Mouse (Mus musculus): Measurements from ENCODE around the gene Panx1. TPM values are rescaled to one million over a fixed set of nuclear protein-coding genes. Genes with fewer than 3 reads are reported as not detected.

The Panx1 gene
- total RNA-seq (2015; ENCODE audit: low replicate concordance) (0.42 and 0.77 TPM in 2 replicates), total RNA-seq (2017; ENCODE audit: low replicate concordance) (0.42 and 1.3 TPM in 2 replicates)

DNA sequence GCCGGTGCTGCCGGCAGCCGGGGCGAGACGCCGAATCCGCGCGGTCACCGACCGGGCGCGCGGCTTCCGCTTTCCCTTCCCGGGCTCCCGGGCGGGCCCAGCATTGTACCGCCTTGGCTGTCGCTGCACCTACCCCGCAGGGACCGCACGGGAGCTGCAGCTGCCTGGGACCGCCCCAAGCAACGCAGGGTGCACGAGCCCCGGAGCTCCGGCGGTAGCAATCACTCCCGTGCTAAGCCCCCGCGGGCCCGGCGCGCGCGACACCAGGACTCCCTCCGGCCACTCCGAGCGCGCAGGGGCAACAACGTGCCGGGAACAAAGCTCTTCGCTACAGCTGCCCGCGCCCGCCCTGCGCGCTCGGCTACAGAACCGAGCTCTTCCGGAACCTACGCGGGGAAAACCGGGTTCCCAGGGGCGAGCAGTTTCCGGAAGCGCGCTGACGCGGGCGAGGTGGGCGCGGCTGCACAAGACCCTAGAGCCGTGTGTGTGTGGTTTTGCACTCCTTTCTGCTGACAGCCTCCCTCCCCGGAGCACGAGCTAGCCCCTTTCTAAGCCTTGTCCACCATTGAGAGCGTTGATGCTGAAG is at the start of gene Panx1:
TSS of gene Panx1 (minus strand) at position 395 of the 586 bp plus-strand sequence.
- ATAC-seq (replicated peaks; ENCODE audit: low FRiP score, poor library complexity, severe bottlenecking) = no peak

DNA sequence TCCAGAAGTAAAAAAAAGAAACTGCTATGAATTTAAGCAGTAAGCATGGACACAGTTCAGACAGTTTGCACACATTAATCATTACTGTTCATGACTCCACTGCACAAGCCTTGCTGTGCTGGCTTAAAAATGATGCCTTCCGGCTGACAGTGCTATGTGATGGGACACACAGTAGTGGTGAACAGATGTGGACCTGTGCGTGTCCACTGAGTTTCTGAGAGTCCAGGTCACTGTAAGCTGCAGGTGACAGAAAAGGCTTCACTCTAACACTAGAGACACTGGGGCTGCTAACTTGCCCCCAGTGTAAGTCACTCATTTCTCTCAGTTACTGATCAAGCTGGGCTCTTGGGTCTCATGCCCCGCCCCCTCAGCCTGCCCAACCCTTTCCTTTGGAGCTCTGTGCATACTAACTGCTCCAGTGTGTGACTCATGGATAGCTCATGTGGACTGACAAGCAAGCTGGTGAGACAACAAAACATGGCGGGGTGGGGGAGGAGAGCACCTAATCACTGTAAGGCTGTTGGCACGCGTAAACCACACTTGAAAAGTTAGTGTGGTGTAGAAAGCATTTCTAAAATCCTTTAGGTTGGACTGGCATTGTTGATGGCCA is 23.5 kb upstream of the Panx1 start:
- ATAC-seq (replicated peaks; ENCODE audit: low FRiP score, poor library complexity, severe bottlenecking) = no peak

DNA sequence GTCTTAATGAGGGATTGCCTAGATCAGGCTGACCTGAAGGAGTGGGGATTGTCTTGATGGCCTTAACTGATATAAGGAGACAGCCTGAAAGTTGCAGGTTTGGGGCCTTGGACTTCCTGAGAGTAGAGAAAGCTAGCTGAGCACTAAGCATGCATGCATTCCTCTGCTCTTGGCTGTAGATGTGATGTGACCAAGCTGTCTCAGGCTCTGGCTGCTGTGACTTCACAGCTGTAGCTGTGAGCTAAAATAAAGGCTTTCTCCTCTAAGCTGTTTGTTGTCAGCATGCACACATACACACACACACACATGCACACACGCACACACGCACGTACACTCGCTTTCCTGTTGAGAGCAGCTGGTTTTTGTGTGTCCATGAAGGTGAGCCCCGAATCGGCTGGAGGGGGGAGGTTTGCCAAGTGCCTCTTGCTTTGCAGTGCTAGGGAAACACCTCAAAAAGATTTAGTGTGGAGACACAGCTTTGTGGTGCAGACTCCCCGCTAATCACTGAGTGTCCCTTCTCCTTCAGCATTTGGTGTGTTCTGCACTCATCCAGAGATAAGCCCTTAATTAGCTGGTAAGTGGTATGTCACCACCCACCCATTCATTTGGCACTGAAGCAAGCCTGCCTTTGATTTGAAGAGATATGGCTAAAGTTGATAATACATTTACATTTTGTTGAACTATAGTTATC is 22.9 kb upstream of the Panx1 start:
- no peak for ATAC-seq (replicated peaks; ENCODE audit: low FRiP score, poor library complexity, severe bottlenecking)

DNA sequence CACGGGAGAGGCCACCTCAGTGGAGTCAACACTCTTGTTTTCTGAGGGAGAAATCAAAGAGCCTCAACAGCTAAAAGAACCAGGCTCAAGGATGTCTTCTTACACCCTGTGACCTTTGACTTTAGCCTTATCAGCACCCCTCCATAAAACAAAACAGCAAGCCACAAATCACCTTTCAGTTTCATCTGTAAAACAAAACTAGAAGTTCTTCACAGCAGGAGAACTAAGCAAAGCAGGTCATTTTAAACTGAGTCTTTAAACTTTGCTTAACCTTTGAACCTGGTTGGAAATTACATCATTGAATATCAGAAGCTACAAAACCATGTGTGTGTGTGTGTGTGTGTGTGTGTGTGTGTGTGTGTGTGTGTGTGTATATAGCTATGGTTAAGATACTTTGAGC is 18.9 kb upstream of the Panx1 start:
- ATAC-seq (replicated peaks; ENCODE audit: low FRiP score, poor library complexity, severe bottlenecking) = no peak

GRCm38 (mm10) chr9:15060847-15061246 is 15.6 kb upstream of the Panx1 start:
- no peak for ATAC-seq (replicated peaks; ENCODE audit: low FRiP score, poor library complexity, severe bottlenecking)

DNA sequence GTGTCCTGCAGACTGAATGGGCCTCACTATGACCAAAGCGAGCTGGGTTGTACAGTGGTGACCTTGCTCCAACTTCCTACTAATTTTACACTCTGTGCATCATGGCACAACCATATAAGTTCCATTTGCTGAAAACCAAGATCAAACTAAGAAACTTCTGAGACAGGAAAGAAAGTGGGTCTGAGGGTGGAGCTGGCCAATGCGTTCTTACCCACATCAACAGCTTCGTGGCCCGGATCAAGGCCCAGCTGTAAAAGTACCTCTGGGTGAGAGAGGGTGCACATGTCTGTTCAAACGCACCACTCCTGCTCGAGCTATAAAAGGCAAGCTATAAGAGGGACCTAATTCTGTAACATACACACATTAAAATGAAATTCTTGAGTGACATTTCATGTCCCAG is 14.7 kb upstream of the Panx1 start:
- ATAC-seq (replicated peaks; ENCODE audit: low FRiP score, poor library complexity, severe bottlenecking) = no peak

GRCm38 (mm10) chr9:15045740-15046139 is 462 bp upstream of the Panx1 start:
- ATAC-seq (replicated peaks; ENCODE audit: low FRiP score, poor library complexity, severe bottlenecking) = no peak

DNA sequence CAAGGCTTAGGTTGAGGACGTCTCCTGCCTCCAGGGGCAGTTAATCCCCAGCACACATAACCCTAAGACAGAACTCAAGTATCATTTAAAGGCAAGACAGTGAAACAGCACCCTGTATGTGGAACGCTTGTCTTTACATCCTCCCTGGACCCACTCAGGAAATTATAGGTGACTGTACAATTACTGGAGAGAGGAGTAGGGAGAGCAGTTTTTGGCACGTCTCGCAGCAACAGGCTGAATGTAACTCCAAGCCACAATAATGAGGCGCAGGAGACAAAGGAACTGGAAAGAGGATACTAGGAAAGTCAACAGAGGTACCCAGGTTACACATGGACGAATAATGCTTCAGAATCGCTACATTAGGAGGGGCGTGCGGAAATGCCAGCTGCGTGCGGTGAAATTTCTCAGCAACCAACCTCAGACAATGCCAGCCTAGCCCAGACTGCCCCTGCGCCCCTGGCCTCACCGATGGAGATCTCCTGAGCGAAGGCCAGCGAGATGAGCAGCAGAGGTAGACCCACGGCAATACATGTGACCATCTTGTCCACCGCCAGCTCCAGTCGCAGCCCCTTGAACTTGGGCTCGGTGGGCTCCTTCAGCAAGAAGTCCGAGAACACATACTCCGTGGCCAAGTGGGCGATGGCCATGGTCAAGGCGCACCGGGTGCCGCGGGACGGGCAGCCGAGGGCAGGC is 741 bp downstream of the Panx1 start:
- ATAC-seq (replicated peaks; ENCODE audit: low FRiP score, poor library complexity, severe bottlenecking) = no peak

DNA sequence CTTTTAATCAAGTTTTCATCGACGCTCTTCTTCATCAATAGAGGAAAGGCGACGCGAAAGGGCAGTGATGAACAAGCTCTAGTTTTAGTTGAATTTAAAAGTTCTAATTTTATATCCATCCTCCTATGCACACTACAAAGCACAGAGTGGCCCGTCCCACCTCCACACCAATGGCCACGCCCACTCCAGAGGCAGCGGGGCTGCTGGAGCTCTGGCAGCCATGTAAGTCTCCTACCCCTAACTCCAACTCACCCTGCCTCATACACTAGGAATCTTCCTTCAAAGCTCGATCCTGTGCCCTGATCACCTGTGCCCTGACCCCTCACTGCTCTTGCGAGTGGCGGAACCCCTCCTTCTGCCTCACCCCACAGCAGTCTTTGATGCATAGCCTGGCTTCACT is 3.7 kb downstream of the Panx1 start:
- ATAC-seq (replicated peaks; ENCODE audit: low FRiP score, poor library complexity, severe bottlenecking) = no peak

DNA sequence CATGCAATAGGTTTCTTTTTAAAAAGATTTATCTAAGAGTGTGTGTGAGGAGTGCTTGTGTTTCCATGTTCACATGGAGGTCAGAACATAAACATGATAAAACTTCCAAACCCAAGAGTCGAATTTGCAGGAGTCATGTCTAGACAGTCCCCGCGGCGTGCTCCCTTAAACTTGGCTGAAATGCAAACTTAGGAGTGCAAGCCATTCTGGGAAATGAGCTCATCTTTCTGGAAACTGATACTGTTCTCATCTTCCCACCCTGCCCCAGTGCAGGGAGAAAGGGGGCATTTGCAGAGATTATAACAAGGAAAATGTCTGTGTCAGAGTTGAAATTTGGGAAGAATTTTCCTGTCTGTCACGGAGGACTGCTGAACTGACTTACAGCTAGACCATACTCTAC is 5.4 kb downstream of the Panx1 start:
- no peak for ATAC-seq (replicated peaks; ENCODE audit: low FRiP score, poor library complexity, severe bottlenecking)

DNA sequence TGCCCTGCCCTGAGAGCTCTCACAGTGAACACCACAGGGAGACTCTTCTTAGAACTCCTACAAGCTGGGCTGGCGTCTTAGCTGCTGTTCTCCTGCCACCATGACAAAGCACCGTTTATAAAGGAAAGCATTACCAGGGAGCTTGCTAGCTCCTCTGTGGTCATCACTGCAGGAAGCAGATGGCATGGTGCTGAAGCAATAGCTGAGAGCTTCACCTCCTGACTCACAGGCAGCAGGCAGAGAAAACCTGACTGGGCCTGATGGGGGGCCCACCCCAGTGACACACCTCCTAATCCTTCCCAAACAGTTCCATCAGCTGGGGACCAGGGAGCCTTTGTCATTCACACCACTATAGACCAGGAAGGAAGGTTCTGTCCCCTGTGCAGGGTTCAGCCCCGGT is 7.6 kb downstream of the Panx1 start:
- no peak for ATAC-seq (replicated peaks; ENCODE audit: low FRiP score, poor library complexity, severe bottlenecking)

DNA sequence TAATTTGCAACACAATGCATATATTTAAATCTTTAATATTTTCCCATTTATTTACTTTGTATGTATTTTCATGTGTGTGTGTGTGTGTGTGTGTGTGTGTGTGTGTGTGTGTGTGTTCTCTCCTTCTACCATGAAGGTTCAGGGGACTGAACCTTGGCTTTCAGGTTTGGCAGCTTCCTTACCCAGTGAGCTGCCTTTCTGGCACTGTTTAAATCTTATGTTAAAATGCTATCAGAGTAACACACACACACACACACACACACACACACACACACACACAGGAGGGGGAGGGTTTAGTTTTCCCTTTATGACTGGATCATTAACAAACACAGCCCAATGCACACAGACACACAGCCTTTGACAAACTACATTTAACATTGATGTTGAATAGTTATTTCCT is 8.0 kb downstream of the Panx1 start:
- ATAC-seq (replicated peaks; ENCODE audit: low FRiP score, poor library complexity, severe bottlenecking) = no peak

GRCm38 (mm10) chr9:15036807-15037206 is 8.5 kb downstream of the Panx1 start:
- no peak for ATAC-seq (replicated peaks; ENCODE audit: low FRiP score, poor library complexity, severe bottlenecking)

DNA sequence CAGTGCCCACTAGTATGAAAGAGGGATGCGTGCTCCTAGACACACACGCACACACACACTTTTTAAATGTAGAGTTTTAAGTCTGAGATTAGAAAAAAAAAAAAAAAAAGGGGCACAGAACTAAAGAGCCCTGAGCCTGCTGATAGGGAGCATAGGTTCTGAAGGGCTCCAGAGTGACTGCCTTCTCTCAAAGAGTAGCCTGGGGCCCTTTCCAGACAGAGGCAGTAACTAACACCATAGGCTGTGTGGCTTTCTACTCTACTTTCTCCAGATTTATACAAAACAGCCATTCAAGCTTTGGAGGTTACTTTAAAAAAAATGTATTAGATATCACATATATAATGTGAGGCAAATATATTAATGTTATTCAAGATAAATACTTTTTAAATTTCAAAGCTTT is 8.9 kb downstream of the Panx1 start:
- ATAC-seq (replicated peaks; ENCODE audit: low FRiP score, poor library complexity, severe bottlenecking) = no peak

DNA sequence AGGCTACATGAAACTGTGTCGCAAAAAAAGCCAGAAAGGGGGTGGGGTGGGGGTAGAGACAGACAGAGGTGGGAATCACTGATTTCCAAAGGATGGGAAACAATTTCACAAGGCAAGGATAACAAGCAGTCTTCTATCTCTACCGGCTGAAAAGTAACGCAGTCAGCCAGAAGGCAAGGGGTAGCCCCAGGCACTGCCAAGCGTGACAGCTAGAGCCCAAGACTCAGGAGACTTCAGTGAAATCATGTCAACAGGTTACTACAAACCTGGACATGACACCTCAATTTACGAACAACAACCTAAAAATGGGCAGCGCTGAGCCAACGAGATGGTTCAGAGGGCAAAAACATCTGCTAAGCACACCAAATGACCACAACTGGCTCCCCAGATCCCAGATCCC is 9.3 kb downstream of the Panx1 start:
- ATAC-seq (replicated peaks; ENCODE audit: low FRiP score, poor library complexity, severe bottlenecking) = peak; percentile 30

DNA sequence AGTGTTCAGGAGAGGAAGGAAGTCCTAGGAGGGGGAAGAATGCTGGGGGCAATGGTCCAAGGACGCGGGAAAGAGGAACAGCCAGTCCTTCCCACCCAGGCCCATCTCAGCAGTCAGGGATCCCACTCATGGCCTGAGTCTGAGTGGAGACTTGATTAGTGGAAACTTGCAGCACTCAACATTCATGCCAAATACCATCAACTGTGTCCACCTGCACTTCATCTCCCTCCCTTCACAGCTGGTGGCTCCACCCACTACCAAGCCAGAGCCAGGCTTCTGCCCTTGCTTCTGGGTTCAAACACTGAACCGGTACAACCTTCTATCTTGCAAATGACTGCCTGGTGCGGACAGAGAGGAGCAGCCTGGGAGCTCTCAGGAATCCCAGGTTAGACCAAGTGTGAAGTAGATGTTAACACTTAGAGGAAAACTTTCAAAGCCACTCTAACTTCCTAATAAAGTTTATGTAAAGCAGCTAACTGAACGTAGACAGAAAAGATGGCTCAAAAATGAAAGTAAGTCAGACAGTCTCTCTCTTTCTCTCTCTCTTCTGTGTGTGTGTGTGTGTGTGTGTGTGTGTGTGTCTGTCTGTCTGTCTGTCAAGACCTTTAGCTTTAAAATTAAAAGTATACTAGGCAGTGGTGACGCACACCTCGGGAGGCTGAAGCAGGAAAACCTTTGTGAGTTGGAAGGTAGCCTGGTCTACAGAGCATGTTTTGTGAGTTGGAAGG is 10.6 kb downstream of the Panx1 start:
- ATAC-seq (replicated peaks; ENCODE audit: low FRiP score, poor library complexity, severe bottlenecking) = 0 out of 2 replicates have a peak, but pooled peaks have one; percentile 25

DNA sequence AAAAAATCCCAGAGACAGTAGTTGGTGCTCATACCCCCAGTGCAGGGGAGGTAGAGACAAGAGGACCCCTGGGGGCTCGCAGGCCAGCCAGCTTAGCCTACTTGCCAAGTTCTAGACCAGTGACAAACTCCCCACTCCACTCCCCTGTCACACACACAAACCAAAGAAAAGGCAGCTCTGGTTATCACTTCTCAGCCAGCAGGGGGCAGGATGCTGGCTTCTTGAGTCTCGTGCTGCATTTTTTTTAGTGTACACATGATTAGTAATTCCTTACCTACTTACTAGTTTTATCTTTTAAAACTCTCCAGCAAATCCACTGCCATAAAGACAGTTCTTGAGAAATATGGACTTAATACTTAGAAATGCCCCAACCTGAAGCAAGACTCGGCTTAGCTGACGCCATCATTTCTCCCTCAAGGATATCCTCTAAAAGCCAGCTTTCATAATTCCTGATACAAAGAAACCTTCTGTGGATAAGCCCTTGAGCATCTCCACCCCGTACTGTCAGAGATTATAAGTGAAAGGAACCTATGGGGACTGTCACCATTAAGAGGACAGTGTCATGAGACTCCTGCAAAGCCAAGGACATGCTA is 11.6 kb downstream of the Panx1 start:
- no peak for ATAC-seq (replicated peaks; ENCODE audit: low FRiP score, poor library complexity, severe bottlenecking)

DNA sequence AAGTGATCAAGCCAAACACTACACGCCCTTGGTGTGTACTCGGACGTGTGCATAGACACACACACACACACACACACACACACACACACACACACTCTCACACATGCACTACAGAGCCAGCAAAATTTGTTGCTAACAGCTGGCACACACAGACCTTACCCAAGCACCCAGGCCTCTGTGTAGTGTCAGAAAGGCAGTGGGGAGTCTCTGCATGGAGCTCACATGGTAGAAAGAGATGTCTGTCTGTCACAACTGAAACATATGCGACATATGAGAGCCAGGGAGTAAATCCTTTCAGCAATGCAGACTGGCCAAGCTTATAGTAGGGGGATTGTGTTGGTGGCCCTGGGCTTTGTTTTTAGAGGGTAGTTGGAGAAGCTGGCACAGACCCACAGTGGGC is 12.5 kb downstream of the Panx1 start:
- ATAC-seq (replicated peaks; ENCODE audit: low FRiP score, poor library complexity, severe bottlenecking) = no peak

DNA sequence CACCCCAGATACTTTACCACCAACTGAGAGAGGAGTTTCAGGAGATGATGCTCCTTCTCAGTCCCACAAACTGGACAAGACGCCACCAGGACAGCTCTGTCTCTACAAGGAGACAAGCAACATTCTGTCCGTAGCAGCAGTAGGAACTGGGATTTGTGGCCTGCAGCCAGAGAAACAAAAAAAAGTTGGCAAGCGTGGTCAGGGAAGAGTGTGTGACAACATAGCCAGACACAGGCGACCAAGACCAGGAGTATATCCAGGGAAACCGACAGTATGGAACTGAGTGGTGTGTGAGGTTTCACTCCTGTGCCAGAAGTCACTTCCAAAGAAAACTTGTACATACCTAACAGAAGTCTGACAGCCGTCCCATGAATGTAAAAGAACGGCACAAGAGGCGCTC is 14.5 kb downstream of the Panx1 start:
- no peak for ATAC-seq (replicated peaks; ENCODE audit: low FRiP score, poor library complexity, severe bottlenecking)
